In the genomic region with DNA sequence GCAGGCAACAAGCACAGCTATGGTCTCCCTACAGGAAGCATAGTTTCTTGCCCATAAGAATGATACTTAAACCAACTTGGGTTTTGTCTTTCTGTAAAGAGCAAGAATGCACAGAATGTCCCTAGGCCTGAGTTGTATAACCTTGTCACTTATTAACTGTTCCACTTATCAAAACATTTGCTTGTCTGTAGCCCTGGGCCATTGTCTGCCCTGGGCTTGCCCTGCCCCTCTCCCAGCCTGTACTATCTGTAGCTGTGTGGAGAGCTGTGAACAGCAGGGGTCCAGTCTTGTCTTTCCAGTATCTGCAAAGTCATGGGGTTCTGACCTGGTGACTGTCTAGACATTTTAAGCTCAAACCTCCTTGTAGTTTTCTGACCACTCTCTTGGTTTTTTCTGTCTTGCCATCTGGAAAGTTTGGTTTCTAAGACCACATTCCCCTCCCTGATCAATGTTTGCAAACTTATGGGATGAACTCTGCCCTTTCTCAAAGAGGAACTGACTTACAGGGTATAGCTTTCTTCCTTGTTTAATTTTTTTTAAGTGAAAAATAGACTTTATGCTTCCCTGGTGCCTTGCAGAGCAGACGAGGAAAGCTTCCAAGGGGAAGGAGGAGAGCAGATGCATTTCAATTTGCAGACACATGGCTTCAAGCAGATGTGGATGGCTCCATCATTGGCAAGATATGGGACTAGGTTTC, we compare ENCODE assay signal across 18 mouse cellular contexts.
DNase-seq lines count a peak whose midpoint lies in the region; ATAC-seq and TF ChIP-seq lines count a peak whose summit lies in the region.
"Had no signal": no experiment of that assay in that cellular context is flagged by ENCODE, and none has a peak within 500 bp of the region (broad histone marks: within the 10 kb centered on the region; RNA-seq: fewer than 3 reads in every experiment).

No protein-coding gene starts in this region.

- no peak for DNase-seq in liver, embryonic 13.5 days
- no peak for DNase-seq in liver
- DNase-seq in ZHBTc4 (ENCODE audit: low read depth, low spot score): peak; percentile 68
- peak; percentile 82 for DNase-seq in yolk sac, embryonic 10.5 days (ENCODE audit: low spot score)
- DNase-seq in natural killer cell, adult 2 months (ENCODE audit: low spot score in 2 of 2): no peak
- no peak for DNase-seq in thymus, postnatal 0 days (ENCODE audit: low spot score)
- DNase-seq: adrenal gland, postnatal 14 days; cerebellum, adult 8-10 months; layer of hippocampus, adult 9-11 months; lung, postnatal 14 days; thymus, adult 18-20 months had no signal

- no peaks in the 10 kb centered on the region for H3K36me3 ChIP-seq in liver, embryonic 13.5 days
- H3K36me3 ChIP-seq in intestine, postnatal 0 days (ENCODE audit: control insufficient read depth, insufficient read depth): no peaks in the 10 kb centered on the region
- H3K36me3 ChIP-seq: hindbrain, embryonic 12.5 days had no signal

- WGBS in liver, embryonic 13.5 days (ENCODE audit: insufficient replicate concordance): 22% methylated on average over 1 of the region's 1 CpGs
- WGBS in intestine, postnatal 0 days: 34% methylated on average over 1 of the region's 1 CpGs

- H3K9me3 ChIP-seq in liver, embryonic 13.5 days (replicated peaks): no peaks in the 10 kb centered on the region
- no peaks in the 10 kb centered on the region for H3K9me3 ChIP-seq in intestine, postnatal 0 days (ENCODE audit: control insufficient read depth)
- H3K9me3 ChIP-seq: hindbrain, embryonic 12.5 days; megakaryocyte, embryonic 14.5 days had no signal

- H3K4me1 ChIP-seq in liver, embryonic 13.5 days (replicated peaks): no peaks in the 10 kb centered on the region
- no peaks in the 10 kb centered on the region for H3K4me1 ChIP-seq in intestine, postnatal 0 days (replicated peaks; ENCODE audit: control insufficient read depth, insufficient read depth, low read length)
- H3K4me1 ChIP-seq: hindbrain, embryonic 12.5 days; megakaryocyte, embryonic 14.5 days had no signal

- H3K27me3 ChIP-seq in liver, embryonic 13.5 days: no peaks in the 10 kb centered on the region
- no peaks in the 10 kb centered on the region for H3K27me3 ChIP-seq in intestine, postnatal 0 days (replicated peaks; ENCODE audit: control insufficient read depth, insufficient read depth, low read length)
- H3K27me3 ChIP-seq: hindbrain, embryonic 12.5 days; megakaryocyte, embryonic 14.5 days had no signal

- peak; percentile 54; the same call in 1 of the 2 replicates for ATAC-seq in liver, embryonic 13.5 days (ENCODE audit: low read depth)
- peak; percentile 91 for ATAC-seq in intestine, postnatal 0 days
- ATAC-seq: activated CD4-positive, CD25-positive, alpha-beta regulatory T cell, adult 4 months; inflammation-experienced regulatory T-cells, adult 6 months; midbrain, embryonic 16.5 days had no signal

- no peak for TF ChIP-seq CTCF in intestine, postnatal 0 days (IDR thresholded peaks at IDR 0.05; ENCODE audit: low read depth)

- H3K27ac ChIP-seq in liver, embryonic 13.5 days: no peak overlapping the region
- 0 out of 2 replicates have a peak overlapping the region, but pooled peaks have one; percentile 15 for H3K27ac ChIP-seq in intestine, postnatal 0 days (ENCODE audit: low read depth, low read length)
- H3K27ac ChIP-seq: hindbrain, embryonic 12.5 days; liver, embryonic 14.5 days had no signal

- H3K4me2 ChIP-seq in liver, embryonic 13.5 days: no peak overlapping the region
- no peak overlapping the region for H3K4me2 ChIP-seq in intestine, postnatal 0 days (replicated peaks; ENCODE audit: low read depth)
- H3K4me2 ChIP-seq: hindbrain, embryonic 12.5 days had no signal

- H3K4me3 ChIP-seq in liver, embryonic 13.5 days (replicated peaks): no peak overlapping the region
- no peak overlapping the region for H3K4me3 ChIP-seq in intestine, postnatal 0 days (ENCODE audit: low read depth, low read length)
- H3K4me3 ChIP-seq: hindbrain, embryonic 12.5 days; megakaryocyte, embryonic 14.5 days had no signal

- no peak overlapping the region for H3K9ac ChIP-seq in liver, embryonic 13.5 days
- no peak overlapping the region for H3K9ac ChIP-seq in intestine, postnatal 0 days (ENCODE audit: low read depth, low read length)
- H3K9ac ChIP-seq: hindbrain, embryonic 12.5 days; liver, embryonic 14.5 days had no signal

Comparison
In these comparisons a context has a peak if more than half of its experiments do, and no peak if none do; other contexts are left out.
1. DNase-seq: peak in ZHBTc4 (single experiment) and yolk sac, embryonic 10.5 days (single experiment); none in liver, embryonic 13.5 days (single experiment), liver (single experiment), natural killer cell, adult 2 months (0 of 2) and thymus, postnatal 0 days (single experiment).